In the genomic region with DNA sequence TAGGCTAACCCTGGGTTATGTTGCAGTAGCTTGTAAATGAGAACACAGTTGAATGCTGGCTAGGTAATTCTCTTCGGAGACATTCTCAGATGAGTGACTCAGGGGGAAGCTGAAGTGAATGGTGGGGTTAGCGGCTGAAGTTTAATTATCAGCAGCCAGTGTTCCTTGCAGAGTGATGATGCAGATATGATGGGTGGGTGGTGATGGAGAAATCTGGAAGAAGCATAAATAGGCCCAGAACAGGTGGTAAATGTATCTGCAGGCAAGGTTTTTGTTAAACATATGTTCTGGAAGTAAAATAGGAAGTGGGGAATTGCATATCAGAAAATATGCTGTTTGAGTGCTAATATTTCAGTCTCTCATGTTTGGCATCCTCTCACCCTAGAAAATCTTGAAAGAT, we compare ENCODE assay signal across 34 mouse cellular contexts.
A peak's percentile ranks its signal among the peaks of the same experiment; 100 is the strongest.
DNase-seq lines count a peak whose midpoint lies in the region; ATAC-seq lines count a peak whose summit lies in the region.
"Had no signal": no experiment of that assay in that cellular context is flagged by ENCODE, and none has a peak within 500 bp of the region (broad histone marks: within the 10 kb centered on the region; RNA-seq: fewer than 3 reads in every experiment).

No protein-coding gene starts in this region.

- ATAC-seq in frontal cortex, adult (ENCODE audit: low TSS enrichment) = peak; percentile 69
- ATAC-seq: activated CD4-positive, CD25-positive, alpha-beta regulatory T cell, adult 4 months; forebrain, postnatal 0 days; inflammation-experienced regulatory T-cells, adult 6 months; midbrain, embryonic 16.5 days had no signal

- no peak overlapping the region for H3K4me3 ChIP-seq in midbrain, embryonic 10.5 days
- H3K4me3 ChIP-seq: embryonic facial prominence, embryonic 10.5 days; embryonic facial prominence, embryonic 15.5 days; forebrain, embryonic 12.5 days; gastrocnemius, adult 2 months; heart, embryonic 13.5 days; hindbrain, embryonic 15.5 days; kidney, embryonic 15.5 days; left cerebral cortex, adult 2 months; limb, embryonic 12.5 days; liver, embryonic 15.5 days had no signal

- intact Hi-C loops in left cerebral cortex, postnatal 10 days (cut with DNase I) = no loop called here

- no peak for DNase-seq in frontal cortex, postnatal 10 days (ENCODE audit: low spot score in 2 of 2)
- peak; percentile 14 to 45 for DNase-seq in left cerebral cortex, adult 9 months (ENCODE audit: low spot score in 2 of 2)
- DNase-seq in left cerebral cortex, postnatal 10 days (ENCODE audit: extremely low spot score in 1 of 2, low spot score in 2 of 2) = no peak
- DNase-seq in layer of hippocampus, adult 8-10 months (ENCODE audit: low spot score in 2 of 2) = peak; percentile 14 to 42
- peak; percentile 21 for DNase-seq in right cerebral cortex, postnatal 25 days
- no peak for DNase-seq in urinary bladder, adult 18-20 months (ENCODE audit: low spot score in 2 of 2)
- no peak for DNase-seq in midbrain, embryonic 10.5 days (ENCODE audit: low spot score)
- DNase-seq: adrenal gland, adult 2 months; adrenal gland, postnatal 36 days; cerebellum, adult 2 months; cerebellum, postnatal 14 days; forebrain, postnatal 0 days; gastrocnemius, adult 2 months; heart, postnatal 10 days; kidney, adult 18-20 months; kidney, postnatal 36 days; lung, embryonic 14.5 days; thymus, adult 2 months; thymus, postnatal 36 days had no signal

- H3K36me3 ChIP-seq in midbrain, embryonic 10.5 days = no peaks in the 10 kb centered on the region
- H3K36me3 ChIP-seq: embryonic facial prominence, embryonic 10.5 days; embryonic facial prominence, embryonic 15.5 days; forebrain, embryonic 12.5 days; heart, embryonic 13.5 days; hindbrain, embryonic 15.5 days; kidney, embryonic 15.5 days; limb, embryonic 12.5 days; liver, embryonic 15.5 days had no signal

- WGBS in midbrain, embryonic 10.5 days = 100% methylated on average over 2 of the region's 2 CpGs

- no peaks in the 10 kb centered on the region for H3K4me1 ChIP-seq in midbrain, embryonic 10.5 days
- H3K4me1 ChIP-seq: embryonic facial prominence, embryonic 10.5 days; embryonic facial prominence, embryonic 15.5 days; forebrain, embryonic 12.5 days; heart, embryonic 13.5 days; hindbrain, embryonic 15.5 days; kidney, embryonic 15.5 days; limb, embryonic 12.5 days; liver, embryonic 15.5 days had no signal

- no peak overlapping the region for H3K27ac ChIP-seq in midbrain, embryonic 10.5 days (replicated peaks)
- H3K27ac ChIP-seq: embryonic facial prominence, embryonic 10.5 days; embryonic facial prominence, embryonic 15.5 days; forebrain, embryonic 12.5 days; gastrocnemius, adult 2 months; heart, embryonic 13.5 days; hindbrain, embryonic 15.5 days; kidney, embryonic 15.5 days; left cerebral cortex, adult 2 months; limb, embryonic 12.5 days; liver, embryonic 15.5 days; stomach, postnatal 0 days had no signal

- no peaks in the 10 kb centered on the region for H3K27me3 ChIP-seq in midbrain, embryonic 10.5 days (ENCODE audit: low read depth, poor library complexity, severe bottlenecking)
- H3K27me3 ChIP-seq: CH12.LX; embryonic facial prominence, embryonic 15.5 days; forebrain, embryonic 12.5 days; heart, embryonic 13.5 days; hindbrain, embryonic 15.5 days; kidney, embryonic 15.5 days; limb, embryonic 12.5 days; liver, embryonic 15.5 days had no signal

- H3K9me3 ChIP-seq in midbrain, embryonic 10.5 days (replicated peaks) = no peaks in the 10 kb centered on the region
- H3K9me3 ChIP-seq: embryonic facial prominence, embryonic 10.5 days; embryonic facial prominence, embryonic 15.5 days; forebrain, embryonic 12.5 days; heart, embryonic 13.5 days; hindbrain, embryonic 15.5 days; kidney, embryonic 15.5 days; limb, embryonic 12.5 days had no signal

Comparison
In these comparisons a context has a peak if more than half of its experiments do, and no peak if none do; other contexts are left out.
1. DNase-seq: peak in left cerebral cortex, adult 9 months (2 of 2), layer of hippocampus, adult 8-10 months (2 of 2) and right cerebral cortex, postnatal 25 days (single experiment); none in frontal cortex, postnatal 10 days (0 of 2), left cerebral cortex, postnatal 10 days (0 of 2), urinary bladder, adult 18-20 months (0 of 2) and midbrain, embryonic 10.5 days (single experiment).